Mouse (Mus musculus): ENCODE data around the gene Pnpla6.
A peak's percentile ranks its signal among the peaks of the same experiment; 100 is the strongest.

The Pnpla6 gene

GRCm38 (mm10) chr8:3515260-3515671 lies at the start of gene Pnpla6:
TSS of gene Pnpla6 (plus strand) at chr8:3515384.
- peak; percentile 91 for DNase-seq

- DNase-seq, result peak; percentile 91
Observed at GRCm38 (mm10) chr8:3467006-3467885, 47.9 kb upstream of the Pnpla6 start, which contains the start of gene Pex11g. TSS of gene Pex11g (minus strand) at chr8:3467680.

DNA sequence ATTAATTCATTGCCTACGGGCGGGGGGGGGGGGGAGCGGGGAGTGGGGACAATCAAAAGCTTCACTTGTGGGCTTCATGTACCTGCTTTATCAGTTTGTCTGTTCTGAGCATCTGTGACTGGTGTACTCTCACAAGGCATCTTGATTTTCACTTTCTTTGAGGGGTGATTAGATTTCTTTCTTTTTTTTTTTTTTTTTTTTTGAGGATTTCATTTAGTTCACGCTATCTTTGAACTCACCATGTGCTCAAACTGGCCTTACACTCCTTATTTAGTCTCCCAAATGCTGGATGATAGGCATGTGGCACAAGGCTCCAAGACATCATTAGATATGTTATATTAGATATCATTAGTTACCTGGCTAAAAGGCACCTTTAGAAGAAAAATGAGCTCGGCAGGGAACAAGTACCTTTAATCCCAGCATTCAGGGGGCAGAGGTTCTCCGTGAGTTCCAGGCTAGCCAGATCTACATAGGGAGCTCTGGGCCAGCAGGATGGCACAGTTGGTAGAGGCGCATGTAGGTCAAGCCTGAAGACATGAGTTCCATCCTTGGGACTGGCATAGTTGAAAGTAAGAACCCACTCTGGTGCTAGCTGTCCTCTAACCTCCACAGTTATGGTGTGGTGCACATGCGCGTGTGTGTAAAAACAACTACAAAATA lies 47.2 kb upstream of the Pnpla6 start:
- DNase-seq, result no peak

GRCm38 (mm10) chr8:3468838-3469237 lies 46.3 kb upstream of the Pnpla6 start:
- DNase-seq, result no peak

DNA sequence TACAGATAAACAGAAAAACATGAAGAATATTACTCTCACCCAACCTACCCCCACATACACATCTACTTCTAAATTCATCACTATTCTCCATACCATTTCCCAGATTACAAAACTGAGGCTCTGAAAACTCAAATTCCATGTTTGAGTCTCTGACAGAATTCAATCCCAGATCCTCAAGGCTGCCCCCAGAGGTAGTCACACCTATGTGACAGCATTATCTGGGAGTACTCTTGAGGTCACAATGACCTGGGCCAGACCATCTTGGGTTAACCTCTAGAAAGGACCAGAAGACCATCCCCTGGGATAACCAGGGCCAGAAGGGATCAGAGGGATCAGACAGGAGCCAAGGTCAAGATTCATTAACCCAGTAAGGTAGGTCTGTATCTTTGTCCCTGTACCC lies 44.6 kb upstream of the Pnpla6 start, which contains the start of gene Tex45:
Gene Tex45, plus strand, starts transcription at position 301 of the 400 bp plus-strand sequence.
- DNase-seq, result no peak

- no peak for DNase-seq
Observed at GRCm38 (mm10) chr8:3475715-3476429, 39.3 kb upstream of the Pnpla6 start.

DNA sequence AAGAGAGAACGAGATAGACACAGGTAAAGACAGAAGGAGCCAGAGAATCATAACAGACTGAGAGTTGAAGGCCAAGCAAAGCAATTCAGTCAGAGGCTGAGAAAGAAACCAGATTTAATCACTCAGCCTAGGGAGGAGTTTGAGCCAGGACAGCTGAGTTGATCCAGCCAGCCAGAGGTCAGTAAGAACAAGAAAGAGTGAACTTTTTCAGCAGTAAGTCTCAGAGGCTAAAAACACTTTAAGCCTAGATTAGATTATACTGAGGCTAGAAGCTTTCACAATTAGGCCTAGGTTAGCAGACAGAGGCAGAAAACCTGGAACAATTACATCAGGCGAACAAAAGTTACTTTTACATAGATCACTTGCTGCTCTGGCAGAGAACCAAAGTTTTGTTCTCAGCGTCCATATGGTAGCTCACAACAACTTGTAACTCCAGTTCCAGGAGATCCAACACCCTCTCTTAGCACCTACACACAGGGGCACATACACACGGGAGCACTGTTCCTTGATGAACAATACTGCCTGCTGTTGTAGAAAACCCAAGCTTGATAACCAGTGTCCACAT lies 34.9 kb upstream of the Pnpla6 start:
- no peak for DNase-seq

- no peak for DNase-seq
Observed at GRCm38 (mm10) chr8:3481605-3482004, 33.6 kb upstream of the Pnpla6 start.

DNA sequence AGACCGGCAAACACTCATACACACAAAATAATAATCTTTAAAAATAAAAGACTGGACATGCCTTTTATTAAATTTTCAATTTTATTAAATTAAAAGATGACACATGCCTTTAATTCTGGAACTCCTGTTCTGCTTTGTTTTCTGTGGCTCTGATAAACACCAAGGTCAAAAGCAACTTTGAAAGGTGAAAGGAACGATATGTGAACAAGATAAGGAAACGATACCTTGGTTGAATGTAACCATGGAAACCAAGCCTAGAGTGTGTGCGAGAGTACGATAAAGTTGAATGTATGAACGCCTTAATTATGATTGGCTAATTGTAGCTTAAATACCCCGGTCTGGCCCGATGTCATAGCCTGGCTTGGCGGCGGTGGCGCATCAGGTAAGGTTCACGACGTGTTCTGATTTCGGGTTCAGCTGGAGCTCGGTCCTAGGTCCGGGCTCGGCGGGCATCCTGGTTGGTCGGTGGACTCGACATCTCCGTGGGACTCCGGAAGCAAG lies 32.9 kb upstream of the Pnpla6 start:
- DNase-seq, result no peak

DNA sequence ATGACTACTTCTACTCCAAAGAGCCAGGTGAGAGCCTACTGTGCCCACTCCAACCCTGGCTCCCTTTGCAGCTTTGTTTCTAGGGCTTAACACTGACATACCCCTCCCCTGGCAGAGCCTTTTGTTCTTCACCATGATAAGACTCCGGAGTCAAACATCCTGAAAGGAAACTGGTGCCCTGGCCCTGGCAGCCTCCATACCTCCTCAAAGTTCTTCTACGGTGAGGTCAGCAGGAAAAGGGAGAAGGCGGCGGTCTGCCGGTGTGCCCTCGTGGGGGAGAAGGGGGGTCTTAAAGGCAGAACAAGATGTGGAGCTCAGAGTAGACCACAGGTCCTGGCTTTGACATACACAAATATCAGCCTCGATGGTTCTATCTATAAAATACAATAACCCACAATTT lies 31.6 kb upstream of the Pnpla6 start:
- DNase-seq, result no peak

DNA sequence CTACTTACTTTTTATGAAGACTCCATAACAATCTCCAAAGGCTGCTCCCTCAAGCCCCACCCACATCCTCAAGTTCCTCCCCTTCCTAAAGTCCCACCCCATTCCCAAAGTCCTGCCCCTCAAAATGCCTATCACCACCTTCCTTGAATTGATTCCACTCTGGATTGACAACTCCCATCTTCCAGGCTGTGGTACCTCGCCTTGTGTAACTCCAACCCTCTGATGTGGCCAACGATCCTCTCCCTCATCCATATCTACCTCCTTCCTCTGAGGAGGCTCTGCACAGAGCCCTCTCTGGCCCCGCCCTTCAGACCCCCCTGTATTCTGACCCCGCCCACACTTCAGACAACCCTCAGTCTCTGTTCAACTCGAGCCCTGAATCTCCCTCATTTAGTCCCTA lies 30.0 kb upstream of the Pnpla6 start:
- no peak for DNase-seq

- peak; percentile 82 for DNase-seq
Observed at GRCm38 (mm10) chr8:3492901-3493844, 22.0 kb upstream of the Pnpla6 start, which contains the start of gene Zfp358. TSS of gene Zfp358 (plus strand) at chr8:3493138.

GRCm38 (mm10) chr8:3493845-3494208 lies 21.4 kb upstream of the Pnpla6 start:
- DNase-seq, result no peak

- no peak for DNase-seq
Observed at GRCm38 (mm10) chr8:3495578-3496427, 19.4 kb upstream of the Pnpla6 start.

- DNase-seq, result no peak
Observed at GRCm38 (mm10) chr8:3496428-3496748, 18.8 kb upstream of the Pnpla6 start.

- DNase-seq, result no peak
Observed at GRCm38 (mm10) chr8:3498583-3498982, 16.6 kb upstream of the Pnpla6 start.

DNA sequence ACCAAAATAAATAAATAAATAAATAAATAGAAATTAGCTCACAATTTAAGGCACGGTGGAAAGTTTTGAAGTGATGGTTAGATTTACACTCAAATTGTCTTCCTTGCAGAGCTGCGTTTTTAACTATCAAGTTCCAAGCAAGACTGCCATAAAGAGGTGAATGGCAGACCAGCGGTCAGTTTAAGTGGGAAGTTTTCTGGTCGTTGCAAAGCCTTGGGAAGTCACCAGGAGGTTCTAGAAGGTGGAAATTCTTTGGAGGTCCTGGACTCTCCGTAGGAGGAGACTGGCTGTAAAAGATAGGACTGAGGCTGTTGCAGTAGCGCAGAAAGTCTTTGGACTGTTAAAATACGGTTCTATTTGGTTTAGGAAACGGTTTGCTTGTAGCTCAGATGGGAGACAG lies 15.4 kb upstream of the Pnpla6 start:
- DNase-seq, result no peak

DNA sequence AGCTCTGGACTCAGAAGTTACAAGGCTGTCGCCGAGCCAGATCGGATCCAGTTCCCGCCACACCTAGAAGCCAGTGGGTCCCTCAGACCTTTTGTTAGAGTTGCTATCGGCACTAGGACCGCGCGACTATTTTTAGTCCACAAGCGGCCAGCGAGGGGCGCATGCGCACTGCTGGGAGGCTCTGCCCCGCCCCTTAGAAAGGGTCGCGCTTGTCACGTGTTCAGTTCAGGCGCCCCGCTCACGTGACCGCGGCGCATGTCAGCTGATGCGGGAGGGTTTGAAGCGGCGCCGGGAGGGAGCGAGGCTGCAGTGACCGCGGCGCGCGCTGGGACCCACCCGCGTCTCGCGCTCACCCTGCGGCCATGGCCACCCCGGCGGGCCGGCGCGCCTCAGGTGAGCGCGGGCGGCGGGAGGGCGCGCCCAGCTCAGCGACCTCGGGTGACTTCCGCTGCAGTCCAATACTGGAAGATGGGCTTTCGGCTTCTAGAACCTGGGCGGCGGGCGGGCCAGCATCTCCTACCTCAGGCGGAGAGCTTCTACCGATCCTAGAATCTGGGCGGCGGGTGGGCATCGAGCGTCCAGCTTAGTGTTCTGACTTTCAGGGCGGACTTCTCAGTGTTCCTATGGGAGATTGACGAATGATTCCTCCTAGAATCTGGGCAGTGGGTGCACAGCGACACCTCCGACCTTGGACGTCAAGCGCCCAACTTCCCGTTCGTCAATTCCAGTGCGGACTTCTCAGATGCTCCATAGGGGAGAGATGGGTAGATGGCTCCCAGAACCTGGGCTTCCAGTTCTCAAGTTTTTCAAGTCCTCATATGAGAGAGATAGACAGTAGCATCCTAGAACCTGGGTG lies 14.7 kb upstream of the Pnpla6 start, which contains the start of gene Mcoln1:
Gene Mcoln1, plus strand, starts transcription at position 223 of the 856 bp plus-strand sequence.
- peak; percentile 98 for DNase-seq

DNA sequence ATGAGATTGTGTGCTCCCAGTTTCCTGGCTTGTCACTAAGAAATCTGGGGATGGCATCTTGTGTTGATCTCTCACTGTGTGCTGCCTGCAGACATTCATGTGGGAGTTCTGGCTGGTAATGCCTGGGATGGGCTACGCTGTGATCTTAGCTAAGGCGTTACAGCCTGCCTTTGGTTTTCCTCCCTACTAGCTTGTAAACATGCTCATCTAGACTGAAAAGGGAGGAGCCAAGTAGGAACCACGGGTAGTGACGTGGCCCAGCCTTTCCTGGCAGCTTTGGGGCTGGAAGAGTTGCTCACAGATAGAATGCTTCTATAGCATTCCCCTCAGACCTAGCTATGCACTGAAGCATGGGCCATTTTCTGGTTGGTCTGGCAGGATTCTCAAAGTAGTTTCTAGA lies 13.0 kb upstream of the Pnpla6 start:
- DNase-seq, result no peak
